Mouse (Mus musculus) gastrocnemius, adult 8-10 months (tissue): Measurements from ENCODE around the gene Acy3. TPM values are rescaled to one million over a fixed set of nuclear protein-coding genes. Genes with fewer than 3 reads are reported as not detected.
"Not testable (repeated sequence)": the region's sequence is repeated elsewhere in the genome, so short reads cannot be mapped to it uniquely, and the experiment has no call there.

Source experiments
- DNase-seq, 2 experiments: peaks; one replicate each; pipeline ENCODE4 v3.0.0; 2022; ENCODE audit warnings: low spot score in 2 of 2
- total RNA-seq, 4 experiments: library from RNA; stranded (reverse); gene quantifications; 2 replicates each; pipeline ENCODE4 v1.2.4; 2022

Acy3 gene
- 1 to 10 TPM; 1.1 to 1.7 (median 1.5) TPM for total RNA-seq

DNA sequence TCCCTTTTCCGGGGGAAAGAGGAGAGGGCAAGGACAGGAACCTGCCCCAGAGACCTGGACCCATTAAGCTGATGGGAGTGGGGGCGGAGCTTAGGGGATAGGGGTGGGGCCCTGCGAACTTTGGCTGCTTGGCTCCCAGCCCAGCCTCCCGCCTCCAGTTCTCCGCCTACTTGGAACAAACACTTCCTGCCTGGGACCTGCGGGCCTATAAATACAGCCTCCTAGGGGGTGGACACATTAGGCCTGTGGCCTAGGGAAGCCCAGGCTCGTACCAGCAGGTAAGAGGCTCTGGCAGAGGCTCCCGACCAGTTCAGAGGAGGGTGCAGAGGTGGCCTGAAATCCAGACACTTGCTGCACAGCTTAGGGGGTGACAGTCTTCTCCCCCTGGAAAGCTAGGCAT, at the start of gene Acy3:
Acy3 (plus strand) TSS at position 237 of the 400 bp plus-strand sequence.
- peak; percentile 68 to 79 for DNase-seq

DNA sequence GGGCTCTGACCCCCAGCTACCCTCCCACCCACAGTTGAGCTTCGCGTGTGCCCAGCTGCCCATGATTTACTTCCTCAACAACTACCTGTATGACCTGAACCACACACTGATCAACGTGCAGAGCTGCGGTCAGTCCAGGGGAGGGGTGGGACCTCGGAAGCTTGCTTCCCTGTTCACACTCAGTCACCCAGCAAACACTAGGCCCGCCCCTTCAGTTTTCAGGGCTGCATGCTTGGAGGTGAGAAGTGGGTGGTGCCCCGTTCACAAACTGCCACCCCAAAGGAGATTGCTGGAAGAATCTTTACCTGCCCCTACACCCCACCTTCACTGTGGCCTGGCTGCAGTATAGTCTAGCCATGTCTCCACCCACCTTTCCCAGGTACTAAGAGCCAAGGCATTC, 44.1 kb upstream of the Acy3 start:
- DNase-seq, result no peak

DNA sequence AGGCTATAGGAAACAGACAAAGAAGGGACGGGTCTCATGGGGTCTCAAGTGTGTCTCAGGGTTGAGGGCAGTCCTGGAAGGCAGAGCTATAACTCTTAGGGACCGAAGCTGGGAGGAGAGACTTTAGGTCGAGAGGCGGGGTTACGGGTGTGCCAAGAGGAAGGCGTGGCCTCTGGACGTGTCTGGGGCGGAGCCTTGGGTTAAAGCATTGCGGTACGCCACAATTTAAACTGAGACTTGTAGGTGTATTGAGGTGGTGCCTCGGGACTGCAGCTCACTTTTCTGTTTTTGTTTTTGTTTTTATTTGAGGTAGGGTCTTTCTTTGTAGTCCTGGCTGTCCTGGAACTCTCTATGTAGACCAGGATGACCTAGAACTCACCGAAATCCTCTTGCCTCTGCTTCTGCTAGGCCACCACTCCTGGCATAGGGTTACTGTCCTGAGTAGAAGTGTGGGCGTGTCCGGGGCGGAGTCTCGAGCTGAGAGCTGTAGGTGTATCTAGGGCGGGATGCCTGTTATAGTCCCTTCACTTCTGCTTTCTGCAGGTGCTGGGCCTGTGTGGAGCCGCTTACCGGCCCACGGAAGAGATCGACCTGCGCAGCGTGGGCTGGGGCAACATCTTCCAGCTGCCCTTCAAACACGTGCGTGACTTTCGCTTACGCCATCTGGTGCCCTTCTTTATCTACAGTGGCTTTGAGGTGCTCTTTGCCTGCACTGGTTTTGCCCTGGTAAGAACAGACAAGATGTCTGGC, 43.2 kb upstream of the Acy3 start:
- DNase-seq, result no peak

DNA sequence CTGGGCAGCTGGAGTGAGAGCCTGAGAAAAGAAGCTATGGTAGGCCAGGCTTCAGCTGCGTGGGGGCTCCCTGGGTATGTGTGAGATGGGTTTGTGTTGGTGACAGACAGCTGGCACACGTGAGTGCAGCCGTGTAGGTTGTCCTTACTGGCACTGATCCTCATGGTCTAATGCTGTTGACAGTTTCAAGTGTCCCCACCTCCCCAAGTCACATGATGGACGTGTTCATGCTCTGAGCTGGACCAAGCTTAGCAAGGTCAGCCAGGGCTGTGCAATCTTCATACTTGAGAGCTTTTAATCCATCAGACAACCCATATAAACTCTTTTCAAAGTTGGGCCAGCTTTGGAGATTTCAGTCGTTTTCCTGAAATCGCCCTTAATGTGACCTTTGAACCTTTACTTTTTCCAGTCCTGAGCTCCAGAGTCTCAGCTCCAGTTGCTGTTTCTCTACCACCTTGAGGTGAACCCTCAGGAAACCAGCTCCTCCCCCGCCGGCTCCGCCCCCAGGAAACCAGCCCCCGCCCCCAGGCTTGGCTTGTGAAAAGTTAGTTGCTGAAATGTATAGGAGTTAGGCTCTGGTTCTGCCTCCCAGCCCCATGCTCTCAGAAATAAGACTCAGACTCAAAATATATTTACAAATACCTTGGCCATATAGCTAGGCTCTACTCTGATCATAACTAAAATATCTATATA, 40.4 kb upstream of the Acy3 start:
- no peak for DNase-seq

DNA sequence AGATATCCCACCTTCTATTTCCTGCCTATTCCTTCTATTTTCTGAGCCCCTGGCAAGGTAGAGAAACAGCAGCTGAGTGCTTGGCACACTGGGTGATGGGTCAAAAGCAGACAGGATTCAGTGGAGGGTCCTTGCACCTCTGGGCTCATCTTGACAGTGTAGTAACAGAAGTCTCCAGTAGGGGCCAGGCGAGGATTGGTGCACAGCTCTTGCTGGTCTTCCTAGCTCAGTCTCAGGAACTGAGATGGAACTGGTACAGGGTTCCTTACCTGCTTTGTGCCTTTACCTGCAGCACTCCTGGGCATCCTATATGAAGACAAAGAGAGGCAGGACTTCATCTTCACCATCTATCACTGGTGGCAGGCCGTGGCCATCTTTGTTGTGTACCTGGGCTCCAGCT, 39.7 kb upstream of the Acy3 start:
- DNase-seq, result peak in 1 of 2 experiments; percentile 34

DNA sequence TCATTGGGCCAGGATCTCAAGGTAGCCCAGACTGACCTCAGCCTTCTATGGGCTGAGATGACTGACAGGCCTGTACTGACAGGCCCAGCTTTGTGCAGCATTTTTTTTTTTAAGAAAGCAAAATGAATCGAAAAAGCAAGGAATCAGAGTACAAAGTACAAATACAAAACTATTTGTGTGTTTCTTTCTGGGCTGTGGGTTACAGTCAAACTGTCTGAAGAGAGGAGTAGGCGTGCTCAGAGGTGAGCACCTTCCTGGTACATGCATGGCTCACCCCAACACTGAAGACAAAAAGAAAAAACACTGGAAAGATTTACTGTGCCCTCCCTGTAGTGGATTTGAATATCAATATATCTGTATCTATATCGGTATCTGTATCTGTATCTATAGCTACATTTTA, 38.6 kb upstream of the Acy3 start:
- DNase-seq, result no peak

DNA sequence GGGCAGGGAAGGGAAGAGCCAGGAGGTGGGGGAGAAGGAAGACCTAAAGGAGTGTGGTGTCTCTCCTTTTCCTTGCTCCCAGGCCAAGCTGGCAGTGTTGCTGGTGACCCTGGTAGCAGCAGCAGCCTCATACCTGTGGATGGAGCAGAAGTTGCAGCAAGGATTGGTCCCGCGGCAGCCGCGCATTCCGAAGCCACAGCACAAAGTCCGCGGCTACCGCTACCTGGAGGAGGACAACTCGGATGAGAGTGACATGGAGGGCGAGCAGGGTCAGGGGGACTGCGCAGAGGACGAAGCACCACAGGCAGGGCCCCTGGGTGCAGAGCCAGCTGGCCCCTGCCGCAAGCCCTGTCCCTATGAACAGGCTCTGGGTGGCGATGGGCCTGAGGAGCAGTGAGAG, 37.8 kb upstream of the Acy3 start:
- DNase-seq, result no peak

DNA sequence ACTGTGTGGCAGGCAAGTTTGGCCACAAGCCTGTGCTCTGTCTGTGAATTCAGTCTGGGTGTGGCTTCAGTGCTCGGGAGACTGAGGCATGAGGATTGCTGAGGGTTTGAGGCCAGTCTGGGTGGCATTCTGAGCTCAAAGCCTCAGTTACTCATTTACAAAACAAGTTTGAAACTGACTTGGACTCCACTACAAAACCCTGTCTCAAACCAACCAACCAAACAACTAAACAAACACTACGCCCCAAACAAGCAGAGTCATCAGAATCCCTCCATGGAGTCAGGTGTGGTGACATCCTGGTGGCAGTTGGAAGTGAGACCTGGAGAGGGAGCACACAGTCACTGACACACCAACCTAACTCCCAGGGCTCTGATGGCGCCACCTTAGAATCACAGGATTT, 36.0 kb upstream of the Acy3 start:
- no peak for DNase-seq

DNA sequence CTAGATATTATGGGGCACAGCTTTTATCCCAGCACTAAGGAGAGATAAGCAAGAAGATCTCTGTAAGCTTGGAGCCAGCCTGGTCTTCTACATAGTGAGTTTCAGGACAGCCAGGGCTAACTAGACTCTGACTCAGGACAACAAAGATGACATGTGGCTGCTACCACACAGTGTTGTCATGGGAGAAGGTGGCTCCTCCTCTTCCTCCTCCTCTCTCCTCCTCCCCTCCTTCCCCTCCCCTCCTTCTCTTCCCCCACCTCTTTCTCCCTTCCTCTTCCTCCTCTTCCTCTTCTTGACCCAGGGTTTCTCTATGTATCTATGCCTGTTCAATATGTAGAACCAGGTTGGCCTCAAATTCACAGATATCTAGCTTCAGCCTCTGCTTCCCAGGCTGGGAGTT, 34.9 kb upstream of the Acy3 start:
- DNase-seq, result no peak

DNA sequence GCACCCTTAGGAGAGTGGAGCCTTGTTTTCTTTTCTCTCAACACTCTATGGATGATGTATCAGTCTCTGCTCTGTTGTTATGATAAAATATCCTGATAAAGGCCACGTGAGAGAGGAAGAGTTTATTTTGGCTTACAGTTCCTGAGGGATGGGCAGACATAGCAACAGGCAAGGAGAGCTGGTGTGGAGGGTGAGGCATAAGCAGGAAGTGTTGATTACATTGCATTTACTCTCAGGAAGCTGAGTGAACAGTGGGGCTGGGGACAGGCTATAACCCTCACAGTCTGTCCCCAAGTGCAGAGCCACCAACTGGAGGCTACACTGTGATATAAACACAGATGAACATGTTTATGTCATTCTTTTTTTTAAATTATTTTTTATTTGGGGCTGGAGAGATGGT, 34.3 kb upstream of the Acy3 start:
- DNase-seq, result no peak

DNA sequence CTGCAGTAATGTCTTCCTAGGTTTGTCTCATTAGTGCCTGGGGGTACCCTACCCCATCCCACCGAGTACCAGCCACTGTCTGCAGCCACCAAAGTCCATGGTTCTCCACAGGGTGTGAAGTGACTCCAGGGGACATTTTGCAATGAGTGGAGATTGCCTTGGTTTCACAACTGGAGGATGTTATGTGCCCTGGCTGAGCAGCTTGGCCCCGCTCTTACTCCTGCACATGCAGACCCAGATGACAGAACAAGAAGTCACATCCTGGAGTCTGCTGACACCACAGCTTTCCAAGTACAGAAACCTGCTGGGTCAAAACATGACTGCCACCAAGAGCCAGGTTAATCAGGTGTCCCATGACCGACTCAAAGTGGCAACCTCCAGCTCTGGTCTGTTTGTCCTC, 31.3 kb upstream of the Acy3 start:
- DNase-seq, result no peak

DNA sequence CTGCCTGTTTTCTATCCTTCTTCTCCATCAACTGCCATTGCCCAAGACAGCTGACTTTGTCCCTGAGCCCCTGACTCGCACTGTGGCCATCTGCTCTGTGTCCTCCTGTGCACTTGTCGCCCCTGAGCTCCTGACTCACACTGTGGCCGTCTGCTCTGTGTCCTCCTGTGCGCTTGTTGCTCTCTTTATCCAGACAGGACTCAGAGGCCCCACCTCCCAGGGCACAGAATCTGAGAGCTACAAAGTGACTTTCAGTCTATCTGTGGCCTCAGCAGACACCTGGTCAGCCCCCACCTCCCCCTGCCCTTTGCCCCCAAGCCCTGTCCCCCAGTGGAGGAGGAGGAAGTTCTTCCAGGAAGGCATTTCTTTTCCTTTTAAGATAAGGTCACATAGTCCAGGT, 30.6 kb upstream of the Acy3 start:
- no peak for DNase-seq

DNA sequence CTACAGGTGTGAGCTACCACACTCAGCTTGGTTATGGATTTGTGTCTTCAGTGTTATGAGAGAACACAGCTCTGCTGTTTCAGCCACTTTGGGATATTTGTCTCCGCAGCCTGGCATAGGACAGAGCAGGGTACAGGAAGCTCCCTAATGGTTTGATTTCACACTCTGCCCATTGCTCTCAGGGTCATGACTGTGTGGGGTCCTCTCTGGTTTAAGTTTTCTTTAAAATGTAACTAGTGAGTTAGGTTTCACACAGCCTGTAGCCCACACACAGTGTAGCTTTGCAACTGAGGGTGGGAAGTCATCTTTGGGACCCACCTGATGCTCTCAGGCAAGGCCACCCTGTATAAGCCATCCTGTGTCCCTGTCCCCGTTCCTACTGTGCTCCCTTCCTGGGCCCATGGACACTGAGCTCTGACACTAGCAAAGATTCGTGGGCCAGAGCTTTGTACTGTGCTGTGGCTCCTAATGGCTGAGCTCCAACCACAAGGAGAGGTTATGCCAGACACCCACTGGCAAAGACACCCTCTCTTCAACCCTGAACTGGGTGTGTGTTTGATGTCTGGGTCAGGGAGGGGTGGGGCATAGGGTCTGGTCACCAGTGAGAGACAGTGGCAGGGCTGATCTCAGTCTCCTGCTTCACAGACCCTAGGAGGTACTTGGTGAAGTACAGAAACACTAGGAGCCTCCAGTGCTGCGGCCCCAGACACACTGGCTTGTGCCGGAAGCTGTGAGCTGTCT, 28.9 kb upstream of the Acy3 start:
- DNase-seq, result not testable (repeated sequence)

DNA sequence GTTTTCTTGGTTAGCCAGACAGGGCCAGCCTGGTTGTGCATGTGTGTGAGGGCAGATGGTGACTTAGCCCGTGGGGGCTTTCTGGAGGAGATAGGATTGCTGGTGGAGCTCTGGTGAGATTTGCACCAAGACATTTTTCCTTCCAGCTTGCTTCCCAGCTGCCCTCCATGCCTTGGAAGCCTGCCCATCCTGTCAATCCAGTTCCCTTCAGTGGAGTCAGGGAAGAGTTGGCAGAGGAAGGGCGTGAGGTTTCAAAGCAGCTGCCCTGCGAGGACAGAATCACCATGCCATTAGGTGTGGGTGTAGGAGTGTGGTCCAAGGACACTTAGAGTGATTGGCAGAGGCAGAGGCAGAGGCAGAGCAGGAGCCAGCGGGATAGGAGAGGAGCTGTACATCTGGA, 27.9 kb upstream of the Acy3 start, which contains the start of gene Aldh3b3:
Aldh3b3 (plus strand) TSS at position 176 of the 400 bp plus-strand sequence.
- DNase-seq, result no peak

DNA sequence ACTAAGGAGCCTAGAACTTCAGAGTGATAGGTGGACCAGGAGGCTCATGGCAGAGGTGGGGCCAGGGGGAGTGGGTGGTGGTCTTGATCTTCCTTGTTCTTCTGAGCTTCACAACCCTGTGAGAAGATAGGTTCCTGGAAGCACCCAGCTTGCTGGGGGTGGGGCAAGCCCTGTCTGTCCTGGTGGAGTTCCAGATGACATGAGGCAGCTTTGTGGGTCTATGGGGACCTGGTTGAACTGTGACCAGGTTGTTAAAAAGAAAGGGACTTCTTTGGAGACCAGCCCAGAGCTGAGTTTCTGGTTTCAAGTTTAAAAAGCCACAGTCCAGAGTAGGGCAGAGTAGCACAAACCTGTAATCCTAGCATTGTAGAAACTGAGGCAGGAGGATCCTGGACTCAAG, 27.3 kb upstream of the Acy3 start:
- no peak for DNase-seq

DNA sequence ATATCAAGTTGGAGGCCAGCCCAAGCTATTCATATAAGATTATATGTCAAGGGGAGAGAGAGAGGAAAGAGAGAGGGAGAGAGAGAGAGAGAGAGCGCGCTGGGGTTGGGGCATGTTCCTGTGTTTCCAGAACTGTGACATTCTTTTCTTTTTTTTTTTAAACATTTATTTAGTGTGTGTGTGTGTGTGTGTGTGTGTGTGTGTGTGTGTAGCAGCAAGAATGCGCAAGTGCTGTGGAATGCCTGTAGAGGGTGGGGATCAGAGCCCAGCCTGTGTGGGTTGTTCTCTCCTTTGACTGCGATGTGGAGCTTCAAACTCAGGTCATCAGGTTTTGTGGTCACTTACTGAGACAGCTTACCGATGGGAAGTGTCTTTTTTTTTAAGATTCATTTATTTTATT, 26.2 kb upstream of the Acy3 start:
- DNase-seq, result no peak

DNA sequence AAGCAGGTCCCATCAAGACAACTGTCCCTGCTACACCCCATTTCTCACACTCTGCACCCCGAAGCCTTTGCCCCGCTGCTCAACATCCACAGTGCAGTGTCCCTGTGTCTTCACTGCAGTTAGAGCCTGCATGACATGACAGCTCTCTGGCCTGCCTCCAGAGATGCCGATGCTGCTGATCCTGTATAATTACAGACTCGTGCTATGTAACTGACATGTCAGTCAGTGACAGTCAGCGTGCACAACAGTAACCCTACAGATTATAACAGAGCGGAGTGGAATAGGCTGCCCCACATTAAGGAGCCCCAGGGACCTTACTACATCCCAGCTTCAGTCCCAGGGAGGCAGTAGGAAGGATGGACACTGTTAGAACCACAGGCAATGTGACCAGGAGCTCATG, 24.6 kb upstream of the Acy3 start:
- DNase-seq, result not testable (repeated sequence)

DNA sequence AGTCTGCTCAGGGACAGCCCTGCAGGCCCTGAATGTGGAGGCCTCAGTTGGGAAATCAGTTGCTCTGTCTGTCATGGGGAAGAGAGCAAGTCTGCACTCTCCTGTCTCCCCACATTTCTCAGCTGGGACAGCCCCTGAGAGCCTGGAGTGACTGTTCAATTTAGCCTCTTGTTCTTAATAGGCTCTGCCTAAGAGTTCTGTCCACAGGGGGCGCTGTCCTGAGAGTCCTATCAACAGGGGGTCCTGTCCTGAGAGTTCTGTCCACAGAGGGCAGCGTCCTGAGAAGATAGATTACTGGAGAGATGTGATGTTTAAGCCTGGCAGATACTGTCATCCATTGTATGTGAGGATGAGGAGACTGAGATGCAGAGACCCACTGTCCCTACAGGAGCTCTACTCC, 23.9 kb upstream of the Acy3 start:
- no peak for DNase-seq

DNA sequence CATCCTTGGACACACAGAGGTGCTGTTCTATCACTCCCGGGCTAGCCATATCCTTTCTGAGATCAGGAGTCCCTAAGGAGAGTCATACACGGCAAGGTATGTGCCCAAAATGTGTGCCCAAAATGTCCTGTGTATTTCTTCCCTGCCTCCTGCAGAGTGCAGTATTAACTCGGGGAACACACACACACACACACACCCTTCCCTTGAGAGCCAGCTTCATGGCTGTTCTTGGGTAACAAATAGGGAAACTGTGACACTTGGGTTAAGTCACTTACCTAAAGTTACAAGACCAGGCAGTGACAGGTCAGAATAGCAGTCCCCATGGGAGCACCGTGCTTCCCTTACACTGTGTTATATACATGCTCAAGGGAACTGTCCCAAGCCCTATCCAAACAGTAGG, 22.3 kb upstream of the Acy3 start:
- no peak for DNase-seq

DNA sequence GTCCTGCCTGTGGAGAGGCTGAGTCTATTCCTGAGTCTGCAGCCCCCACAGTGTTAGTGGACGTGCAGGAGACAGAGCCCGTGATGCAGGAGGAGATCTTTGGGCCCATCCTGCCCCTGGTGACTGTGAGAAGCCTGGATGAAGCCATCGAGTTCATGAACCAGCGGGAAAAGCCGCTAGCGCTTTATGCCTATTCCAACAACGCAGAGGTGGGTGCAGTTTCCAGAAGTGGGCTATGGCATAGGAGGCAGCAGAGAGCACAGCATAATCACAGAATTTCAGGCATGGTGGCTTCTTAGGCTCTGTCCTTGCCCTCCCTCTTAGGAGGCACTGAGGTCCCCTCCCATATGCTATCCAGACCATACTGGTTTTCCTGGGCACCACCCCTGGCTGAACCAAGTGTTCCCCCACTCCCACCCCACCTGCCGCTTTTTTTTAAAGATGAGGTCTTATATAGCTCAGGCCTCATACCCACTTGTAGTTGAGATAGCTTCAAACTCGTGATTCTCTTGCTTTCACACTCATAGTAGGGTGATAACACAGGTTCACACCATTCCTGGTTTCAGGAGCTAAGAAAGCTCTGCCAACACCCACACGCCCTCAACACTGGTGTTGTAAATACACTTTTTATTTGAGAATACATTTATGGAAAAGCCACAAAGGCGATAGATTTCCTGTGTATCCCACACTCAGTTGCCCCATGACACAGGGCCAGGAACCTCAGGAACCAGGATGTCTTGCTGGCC, 19.9 kb upstream of the Acy3 start:
- no peak for DNase-seq

DNA sequence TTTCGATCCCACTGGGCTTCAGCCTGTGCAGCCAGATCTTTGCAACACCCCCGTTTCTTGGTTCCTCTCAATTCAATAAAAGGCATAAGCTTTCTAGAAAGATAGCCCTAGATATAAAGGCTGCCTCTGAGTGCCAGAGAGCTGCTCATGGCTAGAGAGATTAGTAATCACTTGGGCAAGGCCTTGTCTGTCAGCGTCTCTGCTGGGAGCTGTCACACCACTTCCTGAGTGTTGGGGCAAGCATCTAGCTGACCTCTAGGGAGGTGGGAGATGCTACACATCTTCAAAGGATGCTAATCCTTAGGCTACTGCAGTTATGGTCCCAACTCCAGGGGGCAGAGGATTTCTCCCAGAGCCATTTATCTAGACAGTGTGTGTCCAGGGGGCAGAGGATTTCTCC, 19.1 kb upstream of the Acy3 start:
- DNase-seq, result no peak

DNA sequence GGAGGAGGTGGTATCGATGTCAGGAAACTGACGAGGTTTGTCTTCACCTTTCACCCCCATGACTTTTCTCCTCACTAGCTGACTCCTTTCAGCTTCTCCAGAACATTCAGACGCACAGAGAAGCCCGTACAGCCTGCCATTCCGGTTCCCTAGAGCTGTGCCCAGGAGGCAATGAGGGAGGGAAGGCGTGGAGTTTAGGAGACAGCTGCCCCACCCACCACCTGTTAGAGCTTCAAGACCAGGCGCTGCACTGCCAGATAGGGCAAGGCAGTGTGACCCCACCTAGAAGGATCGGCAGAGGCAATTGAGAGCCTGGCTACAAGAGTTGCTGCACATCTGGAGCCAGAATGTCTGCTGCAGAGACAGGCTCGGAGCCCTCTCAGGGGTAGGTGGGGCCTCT, 14.1 kb upstream of the Acy3 start, which contains the start of gene Aldh3b2:
Aldh3b2 (plus strand) TSS at position 100 of the 400 bp plus-strand sequence.
- DNase-seq, result no peak
